Mouse (Mus musculus): ENCODE measurements around the gene Oser1.

- TF ChIP-seq CTCF (IDR thresholded peaks at IDR 0.05; ENCODE audit: extremely low read depth, insufficient read depth, insufficient read length, insufficient replicate concordance) (no peak), POLR2A (IDR thresholded peaks at IDR 0.05; ENCODE audit: low read depth, low read length) (no peak)
Observed at GRCm38 (mm10) chr2:163463251-163463769, 38.8 kb upstream of the Oser1 start.

All from spleen, adult 2 months (tissue).